Mouse (Mus musculus) lung, adult 2 months (tissue): ENCODE data around the gene Rexo5.

Experiments used
- CTCF ChIP-seq: fragments of 200-500 bp; IDR thresholded peaks from 2 replicates; pipeline ENCODE4 v1.5.1; 2011; ENCODE audit warnings: mild to moderate bottlenecking, low read length, control low read depth; ENCODE audit not compliant: insufficient read depth
- POLR2A ChIP-seq: fragments of 200-500 bp; IDR thresholded peaks from 2 replicates; pipeline ENCODE4 v1.6.1; 2011; ENCODE audit warnings: low read depth, mild to moderate bottlenecking, control low read depth, low read length, borderline replicate concordance; ENCODE audit errors: extremely low read depth

DNA sequence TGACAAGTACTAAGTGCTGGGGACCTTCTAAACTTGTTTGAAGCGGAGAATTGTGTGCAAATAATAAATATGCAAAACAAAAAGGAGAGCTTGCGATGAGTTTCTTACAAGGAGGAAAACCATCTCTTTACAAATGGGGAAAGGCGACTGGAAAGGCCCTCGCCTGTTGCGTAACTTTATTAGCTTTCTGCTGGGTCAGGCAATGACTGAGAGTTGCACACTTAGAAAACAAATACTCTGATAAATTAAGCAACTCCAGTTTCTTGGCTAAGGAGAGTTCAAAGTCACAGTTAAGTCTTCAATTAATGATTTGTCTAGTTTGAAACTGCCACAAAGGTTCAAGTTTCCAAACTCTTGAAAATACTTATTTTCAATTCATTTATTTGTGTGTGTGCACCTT, 86.5 kb downstream of the Rexo5 start:
- TF ChIP-seq CTCF (no peak), POLR2A (no peak)
